Mouse (Mus musculus) lung, embryonic 16.5 days (tissue): ENCODE results near the gene Myh13. TPM values are rescaled to one million over a fixed set of nuclear protein-coding genes. Genes with fewer than 3 reads are reported as not detected.
A peak's percentile ranks its signal among the peaks of the same experiment; 100 is the strongest.

Experiments
- ATAC-seq: fragments of 200-750 bp; cut with Nextera tagmentation; 2 replicates; pipeline ENCODE4 v1.8.0; 2017; ENCODE audit warnings: low read depth, mild to moderate bottlenecking, moderate library complexity
- H3K27ac ChIP-seq: fragments of 300-500 bp; sonication (generic); 2 replicates; pipeline ENCODE4 v1.5.1; 2014; ENCODE audit warnings: mild to moderate bottlenecking, control low read depth, low read length
- H3K27me3 ChIP-seq: fragments of 300-500 bp; sonication (generic); 2 replicates; pipeline ENCODE4 v1.6.1; 2014; ENCODE audit warnings: low read depth, low read length, mixed read lengths; ENCODE audit not compliant: control insufficient read depth, insufficient read depth
- H3K36me3 ChIP-seq: fragments of 300-500 bp; sonication (generic); 2 replicates; pipeline ENCODE4 v1.6.1; 2014; ENCODE audit warnings: low read length; ENCODE audit not compliant: control insufficient read depth, insufficient read depth
- H3K4me1 ChIP-seq: fragments of 300-500 bp; sonication (generic); replicated peaks from 2 replicates; pipeline ENCODE4 v1.6.1; 2014; ENCODE audit warnings: low read length, mixed read lengths; ENCODE audit not compliant: control insufficient read depth, insufficient read depth
- H3K4me2 ChIP-seq: fragments of 300-500 bp; sonication (generic); 2 replicates; pipeline ENCODE4 v1.6.1; 2014; ENCODE audit warnings: low read depth, low read length, control low read depth
- H3K4me3 ChIP-seq: fragments of 300-500 bp; sonication (generic); 2 replicates; pipeline ENCODE4 v1.5.1; 2014; ENCODE audit warnings: mild to moderate bottlenecking, low read length, control low read depth
- H3K9ac ChIP-seq: fragments of 300-500 bp; sonication (generic); 2 replicates; pipeline ENCODE4 v1.6.1; 2014; ENCODE audit warnings: low read length, control low read depth
- H3K9me3 ChIP-seq: fragments of 300-500 bp; sonication (generic); 2 replicates; pipeline ENCODE4 v1.6.1; 2016; ENCODE audit warnings: low read length; ENCODE audit not compliant: control insufficient read depth
- WGBS: fragments of 180-500 bp; shearing (Covaris S2); extraction: QIAGEN DNeasy Blood & Tissue Kit; methylation state at CpG from one replicate; pipeline ENCODE4 v1.1.7; 2014; 5-methylcytosine and 5-hydroxymethylcytosine counted together
- polyA plus RNA-seq: library from polyadenylated mRNA; unstranded; fragments of >200 nt; fragmentation: Nextera tagmentation; extraction: Ambion mirVana; gene quantifications from 2 replicates; pipeline ENCODE4 v1.2.1, GENCODE M21; 2015

The Myh13 gene
- 0.28 and 0.58 TPM in 2 replicates for polyA plus RNA-seq

DNA sequence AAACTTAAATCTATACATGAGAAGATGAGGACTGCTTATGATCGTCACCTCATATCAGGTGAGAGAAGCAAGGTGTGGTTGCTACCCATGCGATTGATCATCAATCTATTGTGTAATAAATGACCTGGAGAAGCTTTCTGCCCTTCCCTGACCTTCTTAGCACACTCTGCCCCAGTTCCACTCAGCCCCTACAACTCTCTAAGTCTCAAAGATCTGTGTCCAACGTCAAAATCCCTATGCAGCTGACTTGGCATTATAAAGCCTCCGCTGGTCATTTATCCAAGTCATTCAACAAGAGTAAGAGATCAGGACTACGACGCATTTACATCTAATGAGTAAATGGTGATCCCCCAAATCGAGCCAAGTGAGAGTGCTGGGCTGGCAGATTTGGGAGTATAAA, at the start of gene Myh13:
TSS of gene Myh13 (plus strand) at position 301 of the 400 bp plus-strand sequence.
- Histone ChIP-seq H3K27ac (no peak within 1 kb of the TSS), H3K27me3 (no peaks in the 10 kb centered on the region), H3K4me2 (no peak within 1 kb of the TSS), H3K9ac (no peak within 1 kb of the TSS), H3K36me3 (no peaks in the 10 kb centered on the region), H3K4me3 (no peak within 1 kb of the TSS), H3K9me3 (no peaks in the 10 kb centered on the region), H3K4me1 (no peaks in the 10 kb centered on the region)
- ATAC-seq = no peak
- WGBS = 81% methylated on average over 7 of the region's 7 CpGs

DNA sequence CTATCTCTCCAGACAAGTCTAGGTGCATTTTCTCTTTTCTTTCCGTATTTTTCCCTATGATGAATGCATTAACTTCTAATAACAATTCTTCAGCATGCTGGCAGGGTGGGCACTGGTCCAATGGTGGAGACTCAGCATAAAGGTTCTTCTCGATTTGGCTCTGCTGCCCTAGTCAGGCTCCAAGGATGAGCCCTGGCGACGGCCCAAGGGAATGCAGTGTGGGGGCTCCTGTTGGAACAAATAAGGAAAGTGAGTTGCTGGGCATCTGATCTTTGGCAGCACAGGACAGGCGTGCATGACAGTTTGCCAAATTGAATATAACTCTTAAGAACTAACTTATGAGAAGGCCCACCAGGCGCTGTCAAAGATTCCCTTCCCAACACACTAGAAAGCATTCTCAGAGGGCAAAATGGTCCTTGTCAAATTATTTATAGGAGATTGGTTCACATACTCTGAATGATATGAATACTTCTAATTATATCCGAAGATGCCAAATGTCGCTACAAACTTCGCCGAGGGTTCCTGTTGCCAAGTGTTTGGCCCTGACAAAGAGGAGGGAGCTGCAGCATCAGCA, 44.8 kb upstream of the Myh13 start, which contains the start of gene Myh8:
TSS of gene Myh8 (plus strand) at position 524 of the 574 bp plus-strand sequence.
- Histone ChIP-seq H3K9ac (no peak within 1 kb of the TSS), H3K27me3 (no peaks in the 10 kb centered on the region), H3K27ac (no peak within 1 kb of the TSS), H3K36me3 (no peaks in the 10 kb centered on the region), H3K4me2 (no peak within 1 kb of the TSS), H3K4me3 (no peak within 1 kb of the TSS), H3K9me3 (no peaks in the 10 kb centered on the region), H3K4me1 (no peaks in the 10 kb centered on the region; the same call in 1 of the 2 replicates)
- WGBS = 58% methylated on average over 10 of the region's 10 CpGs
- ATAC-seq = no peak

DNA sequence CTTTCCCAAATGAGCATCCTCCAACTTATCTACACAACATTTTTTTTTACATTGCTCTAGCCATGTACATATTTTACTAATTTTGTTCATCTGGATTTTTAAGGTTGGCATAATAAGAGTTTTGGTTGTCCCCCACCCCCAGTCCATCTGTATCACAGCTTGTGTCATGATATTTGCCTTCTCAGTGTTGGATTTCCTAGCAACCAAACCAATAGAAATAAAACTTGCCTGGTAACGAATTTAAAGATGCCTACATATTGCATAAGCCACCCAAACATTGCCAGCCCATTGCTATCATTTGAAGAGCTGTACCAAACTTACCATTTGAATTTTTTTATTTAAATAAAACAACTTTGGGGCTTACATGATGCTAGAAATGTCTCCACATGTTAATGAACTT, 28.0 kb upstream of the Myh13 start:
- H3K4me2 ChIP-seq = no peak overlapping the region
- H3K4me1 ChIP-seq = no peaks in the 10 kb centered on the region
- H3K9me3 ChIP-seq = peaks cover 3% of the 10 kb centered on the region
- no peaks in the 10 kb centered on the region for H3K36me3 ChIP-seq
- no peak overlapping the region for H3K4me3 ChIP-seq
- 76% methylated on average over 1 of the region's 1 CpGs for WGBS
- H3K9ac ChIP-seq = no peak overlapping the region
- no peaks in the 10 kb centered on the region for H3K27me3 ChIP-seq
- H3K27ac ChIP-seq = no peak overlapping the region
- ATAC-seq = no peak

DNA sequence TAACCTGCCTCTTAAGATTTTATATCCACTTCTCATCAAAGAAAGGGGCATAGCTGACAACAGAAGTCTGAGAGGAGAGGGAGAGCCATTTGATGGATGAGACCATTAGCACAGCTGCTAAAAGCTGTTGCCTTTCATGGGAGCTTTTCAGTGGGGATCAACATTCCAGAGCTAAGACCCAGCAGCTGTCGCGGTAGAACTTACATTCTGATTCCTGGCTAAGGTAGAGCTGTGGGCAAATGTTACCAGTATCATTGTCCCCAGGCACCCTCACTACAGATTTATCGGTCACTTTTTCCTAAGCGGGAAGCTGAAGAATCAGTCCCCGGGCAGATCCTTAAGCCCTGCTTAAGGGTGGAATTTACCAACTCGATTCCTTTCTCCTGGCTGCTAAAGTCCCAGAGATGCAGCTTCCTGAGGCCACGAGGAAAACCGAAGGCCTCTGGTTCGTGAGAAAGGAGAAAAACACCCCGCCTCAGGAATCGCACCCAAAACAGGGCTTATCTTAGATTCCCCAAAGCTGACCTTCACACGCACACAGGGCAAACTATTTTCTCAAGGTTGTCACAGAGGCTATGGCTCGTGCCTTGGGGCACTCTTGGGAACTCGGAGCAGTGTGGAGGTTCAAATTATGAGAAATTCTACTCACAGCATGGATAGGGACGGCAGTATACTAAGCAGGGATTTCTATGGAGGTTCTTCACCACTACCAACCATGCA, 7.6 kb upstream of the Myh13 start:
- no peak overlapping the region for H3K4me2 ChIP-seq
- no peak overlapping the region for H3K4me3 ChIP-seq
- H3K9ac ChIP-seq = no peak overlapping the region
- H3K9me3 ChIP-seq = no peaks in the 10 kb centered on the region
- no peaks in the 10 kb centered on the region for H3K4me1 ChIP-seq
- no peak overlapping the region for H3K27ac ChIP-seq
- ATAC-seq = no peak
- H3K27me3 ChIP-seq = no peaks in the 10 kb centered on the region
- H3K36me3 ChIP-seq = no peaks in the 10 kb centered on the region
- WGBS = 29% methylated on average over 15 of the region's 15 CpGs

DNA sequence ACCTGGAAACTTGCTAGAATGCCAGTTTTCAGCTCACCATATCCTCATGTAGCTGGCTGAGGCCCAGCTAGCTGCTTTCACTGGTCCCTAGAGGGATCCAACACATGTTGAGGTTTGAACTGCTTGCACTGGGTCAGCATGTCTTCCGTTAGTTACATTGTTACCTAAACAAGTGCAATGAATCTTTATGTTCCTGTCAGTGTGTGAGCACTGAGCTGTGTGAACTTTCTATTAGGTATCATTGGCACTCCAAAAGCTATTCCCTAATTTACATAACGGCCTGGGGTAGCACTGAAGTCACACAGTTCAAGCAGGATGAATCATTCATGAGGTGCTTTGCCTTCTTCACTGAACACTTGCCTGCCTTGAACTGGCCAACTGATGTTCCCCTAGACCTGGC, 5.1 kb downstream of the Myh13 start:
- Histone ChIP-seq H3K4me1 (no peaks in the 10 kb centered on the region), H3K9ac (no peak overlapping the region), H3K27ac (no peak overlapping the region), H3K36me3 (no peaks in the 10 kb centered on the region), H3K27me3 (no peaks in the 10 kb centered on the region), H3K4me2 (no peak overlapping the region), H3K9me3 (no peaks in the 10 kb centered on the region), H3K4me3 (no peak overlapping the region)
- no peak for ATAC-seq
- 70% methylated on average over 2 of the region's 2 CpGs for WGBS

DNA sequence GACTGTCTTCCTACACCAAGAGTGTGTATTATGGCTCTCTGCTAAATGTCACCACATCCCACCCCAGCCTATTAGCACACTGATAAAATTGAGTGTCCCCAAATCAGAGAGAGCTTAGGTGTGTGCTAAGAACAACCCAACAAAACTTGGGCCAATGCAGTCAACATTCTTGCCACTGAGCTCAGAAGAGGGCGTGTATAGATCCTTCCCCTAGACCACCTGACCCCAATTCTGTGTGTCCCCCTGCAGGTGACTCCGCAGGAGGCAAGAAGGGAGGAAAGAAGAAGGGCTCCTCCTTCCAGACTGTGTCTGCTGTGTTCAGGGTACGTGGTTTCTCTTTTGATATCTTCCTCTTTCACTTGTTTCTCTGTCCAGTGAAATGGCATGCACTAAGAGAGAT, 23.1 kb downstream of the Myh13 start:
- H3K4me1 ChIP-seq = no peaks in the 10 kb centered on the region
- H3K9ac ChIP-seq = no peak overlapping the region
- H3K27me3 ChIP-seq = no peaks in the 10 kb centered on the region
- no peak overlapping the region for H3K4me3 ChIP-seq
- H3K9me3 ChIP-seq = no peaks in the 10 kb centered on the region
- H3K4me2 ChIP-seq = no peak overlapping the region
- H3K27ac ChIP-seq = no peak overlapping the region
- H3K36me3 ChIP-seq = no peaks in the 10 kb centered on the region
- 53% methylated on average over 3 of the region's 3 CpGs for WGBS
- no peak for ATAC-seq

DNA sequence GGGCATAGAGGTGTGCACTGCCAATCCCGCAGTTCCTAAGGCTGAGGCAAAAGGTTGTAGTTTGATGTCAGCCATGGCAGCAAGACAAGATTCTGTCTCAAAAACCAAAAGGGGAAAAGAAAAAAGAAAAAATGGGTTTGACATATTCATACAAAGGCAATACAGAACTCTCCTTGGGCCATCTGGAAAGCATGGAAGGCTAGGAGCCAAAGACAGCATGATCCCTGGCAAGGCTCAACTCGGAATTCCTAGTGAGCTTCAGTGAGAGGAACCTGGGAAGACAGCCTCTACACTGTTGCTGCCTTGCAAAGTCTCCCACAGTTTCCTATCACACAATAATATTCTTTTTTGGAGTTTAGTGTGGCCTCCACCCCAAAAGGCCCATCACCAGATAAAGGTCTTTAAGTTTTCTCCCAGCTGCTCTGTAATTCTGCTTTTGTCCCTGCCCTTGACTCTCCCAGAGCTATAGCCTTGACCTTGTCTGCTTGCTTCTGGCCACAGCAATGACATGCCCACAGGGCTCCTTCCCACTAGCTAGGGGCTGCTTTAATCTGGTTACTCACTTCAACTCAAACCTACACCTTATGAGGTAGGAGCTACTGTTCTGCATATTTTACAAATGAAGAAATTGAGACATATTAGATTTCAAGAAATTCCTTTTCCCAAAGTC, 23.9 kb downstream of the Myh13 start:
- Histone ChIP-seq H3K36me3 (no peaks in the 10 kb centered on the region), H3K27me3 (no peaks in the 10 kb centered on the region), H3K4me3 (no peak overlapping the region), H3K9me3 (no peaks in the 10 kb centered on the region), H3K4me1 (no peaks in the 10 kb centered on the region), H3K4me2 (no peak overlapping the region), H3K9ac (no peak overlapping the region), H3K27ac (no peak overlapping the region)
- WGBS = 68% methylated on average over 2 of the region's 2 CpGs
- ATAC-seq = no peak

DNA sequence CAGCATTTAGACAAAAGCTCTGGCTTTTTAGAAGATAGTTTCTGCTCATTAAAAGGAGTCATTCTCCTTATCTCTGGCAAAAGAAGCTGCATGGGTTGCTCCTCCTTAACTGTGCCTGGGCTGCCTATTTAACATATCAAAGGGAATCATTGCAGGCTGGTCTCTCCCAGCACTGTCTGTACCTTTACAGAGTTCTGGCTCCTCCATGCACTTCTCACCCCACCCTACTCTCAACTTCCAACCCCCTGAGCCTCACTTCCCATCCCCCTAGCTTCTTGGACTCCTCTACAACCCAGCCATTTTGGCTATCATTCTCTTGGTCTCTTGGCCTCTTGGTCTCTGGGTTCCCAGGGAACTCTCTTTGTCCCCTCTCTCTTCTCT, 24.4 kb downstream of the Myh13 start:
- Histone ChIP-seq H3K9ac (no peak overlapping the region), H3K27ac (no peak overlapping the region), H3K4me1 (no peaks in the 10 kb centered on the region), H3K4me2 (no peak overlapping the region), H3K27me3 (no peaks in the 10 kb centered on the region), H3K36me3 (no peaks in the 10 kb centered on the region), H3K9me3 (no peaks in the 10 kb centered on the region), H3K4me3 (no peak overlapping the region)
- no peak for ATAC-seq

DNA sequence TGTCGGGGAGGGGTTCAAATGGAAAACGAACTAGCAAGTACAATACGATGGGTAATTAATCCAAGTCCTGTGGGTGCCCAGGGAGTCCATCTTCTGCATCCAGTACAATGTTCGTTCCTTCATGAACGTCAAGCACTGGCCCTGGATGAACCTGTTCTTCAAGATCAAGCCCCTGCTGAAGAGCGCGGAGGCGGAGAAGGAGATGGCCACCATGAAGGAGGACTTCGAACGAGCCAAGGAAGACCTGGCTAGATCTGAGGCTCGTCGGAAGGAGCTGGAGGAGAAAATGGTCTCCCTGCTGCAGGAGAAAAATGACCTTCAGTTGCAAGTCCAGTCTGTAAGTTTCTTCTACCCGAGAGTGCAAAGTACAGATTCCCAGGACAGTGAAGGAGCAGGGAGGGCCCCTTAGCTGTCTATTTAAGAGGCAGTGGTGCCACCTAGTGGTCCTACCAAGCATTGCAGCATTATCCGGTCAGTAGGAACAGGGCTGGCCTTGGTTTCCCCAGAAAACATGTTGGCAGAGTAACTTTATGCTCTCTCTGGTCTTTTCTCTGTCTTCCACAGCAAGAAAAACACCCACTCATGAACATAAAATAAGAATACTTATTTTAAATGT, 28.8 kb downstream of the Myh13 start:
- H3K9me3 ChIP-seq = no peaks in the 10 kb centered on the region
- WGBS = 43% methylated on average over 14 of the region's 14 CpGs
- no peak overlapping the region for H3K27ac ChIP-seq
- H3K27me3 ChIP-seq = no peaks in the 10 kb centered on the region
- peak overlapping the region; percentile 28 for H3K4me2 ChIP-seq
- ATAC-seq = peak; percentile 69; the same call in 1 of the 2 replicates
- no peak overlapping the region for H3K9ac ChIP-seq
- H3K4me3 ChIP-seq = no peak overlapping the region
- H3K36me3 ChIP-seq = no peaks in the 10 kb centered on the region
- H3K4me1 ChIP-seq = no peaks in the 10 kb centered on the region
